Mouse (Mus musculus) fibroblast of lung, adult 2 months (primary cell): ENCODE results near the gene Ube4a.

Experiments used
- DNase-seq: peaks from one replicate; pipeline ENCODE4 v3.0.0-alpha.2; 2011; ENCODE audit warnings: low read depth

Ube4a gene

GRCm38 (mm10) chr9:44900402-44900801 is 65.0 kb downstream of the Ube4a start:
- no peak for DNase-seq

GRCm38 (mm10) chr9:44899716-44900115 is 65.7 kb downstream of the Ube4a start:
- DNase-seq, result no peak

GRCm38 (mm10) chr9:44897024-44897423 is 68.4 kb downstream of the Ube4a start:
- no peak for DNase-seq

GRCm38 (mm10) chr9:44892664-44893063 is 72.7 kb downstream of the Ube4a start:
- DNase-seq, result no peak

DNA sequence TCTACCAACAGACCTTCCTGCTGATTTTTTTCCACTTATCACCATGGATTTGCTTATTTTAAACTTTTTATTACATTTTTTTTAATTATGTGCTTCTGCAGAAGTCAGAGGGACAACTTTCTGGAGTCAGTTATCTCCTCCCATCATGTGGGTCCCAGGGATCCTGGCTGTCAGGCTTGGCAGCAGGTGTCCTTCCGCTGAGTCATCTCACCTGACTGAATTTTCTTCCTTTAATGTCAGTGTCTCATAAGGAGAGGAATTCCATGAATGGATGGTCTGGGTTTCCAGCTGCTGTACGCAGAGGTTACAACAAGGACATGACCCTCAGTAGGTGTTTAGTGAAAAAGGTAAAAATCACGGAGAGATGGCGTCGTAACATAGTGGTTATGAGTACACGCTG is 74.2 kb downstream of the Ube4a start:
- DNase-seq, result no peak

- no peak for DNase-seq
Measured at GRCm38 (mm10) chr9:44890122-44890521, 75.3 kb downstream of the Ube4a start.

DNA sequence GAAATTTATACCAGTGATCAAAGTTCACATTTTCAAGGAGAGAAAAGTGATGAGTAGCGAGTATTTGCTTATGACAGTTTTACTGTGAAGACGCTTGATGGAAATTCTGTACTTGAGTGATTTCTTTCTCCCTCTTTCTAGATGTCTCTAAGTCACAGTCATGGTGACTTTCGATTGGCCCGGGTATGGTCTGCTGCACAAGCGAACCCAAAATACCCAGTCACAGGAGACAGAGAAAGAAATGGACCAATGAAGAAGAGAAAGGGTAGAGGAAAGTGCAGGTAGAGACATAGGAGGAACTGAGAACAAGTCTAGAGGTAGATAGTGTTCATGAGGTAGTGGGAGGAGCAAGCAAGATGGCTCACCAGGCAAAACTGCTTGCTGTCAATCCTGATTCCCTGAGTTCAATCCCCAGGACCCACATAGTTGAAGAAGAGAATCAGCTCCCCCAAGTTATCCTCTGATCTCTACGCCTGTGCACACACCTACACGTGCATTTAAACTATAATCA is 77.2 kb downstream of the Ube4a start:
- no peak for DNase-seq

- DNase-seq, result no peak
Measured at GRCm38 (mm10) chr9:44882981-44883569, 82.3 kb downstream of the Ube4a start.

- no peak for DNase-seq
Measured at GRCm38 (mm10) chr9:44882436-44882980, 82.9 kb downstream of the Ube4a start.

GRCm38 (mm10) chr9:44881941-44882435 is 83.4 kb downstream of the Ube4a start:
- DNase-seq, result no peak

DNA sequence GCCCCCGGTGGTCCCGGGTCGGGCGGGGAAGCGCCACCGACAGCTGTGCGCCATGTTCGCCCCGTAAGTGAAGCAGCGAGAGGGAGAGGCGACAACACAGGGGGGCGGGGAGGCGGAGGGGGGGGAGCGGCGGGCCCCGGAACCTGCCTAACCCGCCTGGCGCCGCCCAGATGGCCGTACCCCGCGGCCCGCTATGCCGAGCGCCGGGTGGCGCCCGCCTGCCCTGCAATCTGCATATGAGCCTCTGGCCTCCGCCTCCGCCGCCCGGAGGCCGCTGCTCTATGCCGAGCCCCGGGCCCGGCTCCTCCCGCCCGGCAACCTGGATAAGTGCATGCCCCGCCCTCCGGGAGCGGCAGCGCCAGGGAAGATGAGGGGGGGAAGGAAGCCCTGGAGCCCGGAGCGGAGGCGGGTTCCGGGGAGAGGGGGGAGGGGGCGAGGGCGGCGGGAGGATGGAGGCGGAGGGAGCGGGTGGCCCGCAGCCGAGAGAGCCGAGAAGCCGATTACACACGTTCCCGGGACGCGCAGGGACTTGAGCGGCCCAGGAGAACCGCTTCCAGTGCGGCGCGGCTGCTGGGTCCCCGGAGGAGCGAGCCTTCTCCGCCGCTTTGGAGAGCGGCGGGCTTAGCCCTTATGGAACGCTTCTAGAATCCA is 84.1 kb downstream of the Ube4a start, which contains the start of gene Kmt2a:
Gene Kmt2a, minus strand, starts transcription at position 76 of the 651 bp plus-strand sequence.
- DNase-seq, result peak; percentile 73

DNA sequence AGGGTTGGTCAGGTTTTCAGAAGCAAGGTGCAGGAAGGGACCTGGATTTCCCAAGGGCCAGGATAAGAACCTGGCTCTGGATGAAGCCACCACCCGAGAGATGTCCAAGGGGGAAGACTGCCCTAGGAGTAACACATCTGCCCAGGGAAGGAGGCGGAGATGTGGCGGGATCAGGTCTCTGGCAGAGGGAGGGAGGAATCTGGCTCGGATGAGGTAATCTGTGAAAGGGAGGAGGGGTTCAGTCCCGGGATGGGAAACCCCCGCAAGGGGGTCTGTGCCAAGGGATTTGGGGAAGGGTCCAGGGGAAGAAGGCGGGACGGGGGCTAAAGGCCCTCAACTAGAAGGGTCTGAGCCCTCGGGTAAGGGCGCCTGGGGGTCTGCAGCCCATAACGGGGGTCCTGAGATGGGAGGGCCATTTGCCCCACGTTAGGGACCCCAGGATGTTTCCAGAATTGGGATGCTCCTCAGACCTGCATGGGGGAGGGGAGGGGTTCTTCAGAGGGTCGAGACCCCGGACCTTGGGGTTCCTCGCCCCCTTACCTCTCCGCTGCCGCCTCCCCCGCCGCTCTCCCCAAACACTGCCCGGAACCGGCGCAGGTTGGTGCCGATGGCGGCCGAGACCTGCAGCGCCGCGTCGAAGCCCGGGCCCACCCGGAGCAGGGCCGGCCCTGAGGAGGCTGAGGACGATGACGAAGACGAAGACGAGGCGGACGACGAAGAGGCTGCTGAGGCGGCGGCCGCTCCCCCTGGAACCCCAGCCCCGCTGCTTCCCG is 84.9 kb downstream of the Ube4a start:
- no peak for DNase-seq

GRCm38 (mm10) chr9:44879694-44880271 is 85.6 kb downstream of the Ube4a start:
- DNase-seq, result no peak

DNA sequence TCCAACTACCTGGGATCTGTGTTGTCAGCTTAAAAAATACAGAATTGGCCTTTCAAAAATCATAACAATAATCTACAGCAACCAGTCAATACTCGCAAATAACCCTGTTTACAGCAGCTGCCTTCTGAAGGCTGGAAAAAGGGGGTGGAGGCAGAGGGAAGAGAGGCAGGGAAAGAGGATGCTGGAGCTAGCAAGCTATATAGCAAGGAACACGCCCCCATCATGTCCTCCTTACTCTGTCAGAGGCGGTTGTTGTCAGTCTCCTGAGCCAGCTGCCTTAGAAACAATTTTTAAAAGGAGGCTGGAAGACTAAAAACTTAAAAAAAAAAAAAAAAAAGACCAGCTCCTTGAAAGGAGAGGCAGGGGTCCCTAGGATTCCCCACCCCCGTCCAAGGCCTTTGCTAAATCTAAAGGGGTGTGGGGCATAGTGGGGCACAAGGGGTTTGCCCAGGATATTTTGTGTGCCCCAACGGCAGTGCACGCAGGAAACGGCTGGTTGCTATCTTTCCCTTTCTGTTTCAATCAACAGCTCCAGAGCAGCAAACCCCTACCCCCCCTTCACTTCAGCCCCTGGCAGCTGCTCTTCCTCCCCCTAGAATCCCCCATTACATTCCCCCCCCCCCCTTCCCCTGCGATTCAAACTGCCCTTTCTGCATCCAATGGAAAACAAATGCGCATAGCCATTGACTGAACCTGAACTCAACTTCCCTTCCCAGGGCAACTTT is 86.5 kb downstream of the Ube4a start:
- DNase-seq, result no peak

DNA sequence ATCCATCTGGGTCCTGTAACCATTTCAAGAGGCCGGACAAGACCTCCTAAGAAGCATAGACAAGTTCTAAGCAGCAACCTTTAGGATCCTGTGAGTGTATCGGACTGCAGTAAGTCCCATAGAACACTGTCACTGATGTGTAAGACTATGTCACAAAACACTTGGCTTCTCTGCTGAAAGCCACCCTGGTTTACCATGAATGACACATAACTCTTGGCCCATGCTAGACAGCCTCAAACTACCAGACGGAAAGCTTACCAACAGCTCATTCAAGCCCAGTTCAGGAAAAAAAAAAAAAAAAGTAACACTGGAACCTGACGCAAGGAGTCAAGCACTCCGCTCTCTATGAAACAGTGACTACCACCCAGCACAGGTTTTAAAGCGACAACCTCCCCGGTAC is 87.7 kb downstream of the Ube4a start:
- DNase-seq, result no peak

- DNase-seq, result no peak
Measured at GRCm38 (mm10) chr9:44875476-44875875, 89.9 kb downstream of the Ube4a start.

- no peak for DNase-seq
Measured at GRCm38 (mm10) chr9:44874198-44874597, 91.2 kb downstream of the Ube4a start.

GRCm38 (mm10) chr9:44873665-44874064 is 91.7 kb downstream of the Ube4a start:
- DNase-seq, result no peak
